Mouse (Mus musculus) kidney, postnatal 4 days (tissue): ENCODE measurements around the gene U2af2.

Source experiments
- DNase-seq, 2 experiments: peaks; one replicate each; pipeline ENCODE4 v3.0.0; 2021; ENCODE audit warnings: mixed read lengths in 2 of 2

Gene U2af2

GRCm38 (mm10) chr7:5037467-5037866 lies 24.5 kb upstream of the U2af2 start:
- no peak for DNase-seq

GRCm38 (mm10) chr7:5038109-5038732 lies 23.7 kb upstream of the U2af2 start, which contains the start of gene Zfp784:
Gene Zfp784, minus strand, starts transcription at chr7:5038446.
- DNase-seq = peak; percentile 94 to 97

GRCm38 (mm10) chr7:5038940-5039339 lies 23.0 kb upstream of the U2af2 start:
- no peak for DNase-seq

GRCm38 (mm10) chr7:5044981-5045380 lies 17.0 kb upstream of the U2af2 start:
- DNase-seq = no peak

GRCm38 (mm10) chr7:5046112-5046511 lies 15.8 kb upstream of the U2af2 start:
- DNase-seq = no peak

- DNase-seq = no peak
Observed at GRCm38 (mm10) chr7:5047313-5047712, 14.6 kb upstream of the U2af2 start.

- DNase-seq = peak; percentile 86 to 91
Observed at GRCm38 (mm10) chr7:5051193-5052192, 10.4 kb upstream of the U2af2 start, which contains the start of gene Zfp580. Gene Zfp580, plus strand, starts transcription at chr7:5051538.

- peak; percentile 21 to 39 for DNase-seq
Observed at GRCm38 (mm10) chr7:5052438-5052837, 9.5 kb upstream of the U2af2 start.

GRCm38 (mm10) chr7:5052931-5053343 lies 9.0 kb upstream of the U2af2 start:
- DNase-seq = peak; percentile 31 to 54

- peak; percentile 35 to 45 for DNase-seq
Observed at GRCm38 (mm10) chr7:5053456-5054179, 8.3 kb upstream of the U2af2 start.

- peak; percentile 54 to 72 for DNase-seq
Observed at GRCm38 (mm10) chr7:5056651-5057263, 5.2 kb upstream of the U2af2 start.

GRCm38 (mm10) chr7:5057381-5057780 lies 4.6 kb upstream of the U2af2 start:
- DNase-seq = no peak

GRCm38 (mm10) chr7:5057804-5058203 lies 4.1 kb upstream of the U2af2 start:
- DNase-seq = peak; percentile 26 to 45

- DNase-seq = no peak
Observed at GRCm38 (mm10) chr7:5058631-5059030, 3.3 kb upstream of the U2af2 start.

GRCm38 (mm10) chr7:5059421-5059820 lies 2.5 kb upstream of the U2af2 start:
- DNase-seq = no peak

- DNase-seq = peak; percentile 88 to 93
Observed at GRCm38 (mm10) chr7:5060239-5060731, 1.7 kb upstream of the U2af2 start.

GRCm38 (mm10) chr7:5060944-5061773 lies 784 bp upstream of the U2af2 start:
- peak; percentile 99 for DNase-seq

- peak; percentile 73 to 85 for DNase-seq
Observed at GRCm38 (mm10) chr7:5062360-5063001, 538 bp downstream of the U2af2 start.

- DNase-seq = no peak
Observed at GRCm38 (mm10) chr7:5064886-5065285, 2.9 kb downstream of the U2af2 start.

- DNase-seq = no peak
Observed at GRCm38 (mm10) chr7:5073586-5073985, 11.6 kb downstream of the U2af2 start.

GRCm38 (mm10) chr7:5074984-5075383 lies 13.0 kb downstream of the U2af2 start:
- DNase-seq = no peak
